Mouse (Mus musculus) c-Kit-positive CD71-positive TER-119-positive erythroid progenitor cells, embryonic 14.5 days (primary cell): ENCODE data around the gene Gm49425.

ENCODE experiments used
- DNase-seq: peaks from one replicate; pipeline ENCODE4 v3.0.0-alpha.2; 2013; ENCODE audit warnings: low spot score

Gene Gm49425

GRCm38 (mm10) chr15:101485911-101486635, 31.0 kb downstream of the Gm49425 start:
- no peak for DNase-seq

- DNase-seq: no peak
These were observed 32.1 kb downstream of the Gm49425 start for GRCm38 (mm10) chr15:101484939-101485338.

- DNase-seq: no peak
These were observed 33.4 kb downstream of the Gm49425 start for GRCm38 (mm10) chr15:101483646-101484045.

- no peak for DNase-seq
These were observed 35.0 kb downstream of the Gm49425 start for GRCm38 (mm10) chr15:101482056-101482455.

- no peak for DNase-seq
These were observed 37.4 kb downstream of the Gm49425 start for GRCm38 (mm10) chr15:101479666-101480060.

- DNase-seq: no peak
These were observed 37.9 kb downstream of the Gm49425 start for GRCm38 (mm10) chr15:101479007-101479665.

- peak; percentile 24 for DNase-seq
These were observed 44.0 kb downstream of the Gm49425 start, which contains the start of gene Krt86 for GRCm38 (mm10) chr15:101472952-101473528. TSS of gene Krt86 (plus strand) at chr15:101473478.

GRCm38 (mm10) chr15:101469093-101469492, 48.0 kb downstream of the Gm49425 start:
- no peak for DNase-seq
